Mouse (Mus musculus): ENCODE data around the gene Plcl2. TPM values are rescaled to one million over a fixed set of nuclear protein-coding genes. Genes with fewer than 3 reads are reported as not detected.
"Not testable (repeated sequence)": the region's sequence is repeated elsewhere in the genome, so short reads cannot be mapped to it uniquely, and the experiment has no call there.

Plcl2 gene
- polyA plus RNA-seq, 1 experiment from 2014 or later, result 8.2 TPM

GRCm38 (mm10) chr17:50679613-50680534 is 170.7 kb downstream of the Plcl2 start:
- no peak overlapping the region for H3K4me2 ChIP-seq (ENCODE audit: low read length)
- H3K9me3 ChIP-seq (ENCODE audit: control insufficient read depth, low read length), result no peaks in the 10 kb centered on the region
- H3K27ac ChIP-seq (ENCODE audit: low read depth, low read length), result no peak overlapping the region
- no peak overlapping the region for H3K4me3 ChIP-seq (ENCODE audit: low read length)
- H3K36me3 ChIP-seq (ENCODE audit: control insufficient read depth, insufficient read depth, low read length), result no peaks in the 10 kb centered on the region
- no peak overlapping the region for H3K9ac ChIP-seq (ENCODE audit: low read depth, low read length)
- no peak for ATAC-seq
- H3K27me3 ChIP-seq (replicated peaks; ENCODE audit: control insufficient read depth, insufficient read depth, low read length), result no peaks in the 10 kb centered on the region
- peaks cover 10% of the 10 kb centered on the region for H3K4me1 ChIP-seq (ENCODE audit: control insufficient read depth, insufficient read depth, low read depth, low read length)
- 91% methylated on average over 12 of the region's 12 CpGs for WGBS

DNA sequence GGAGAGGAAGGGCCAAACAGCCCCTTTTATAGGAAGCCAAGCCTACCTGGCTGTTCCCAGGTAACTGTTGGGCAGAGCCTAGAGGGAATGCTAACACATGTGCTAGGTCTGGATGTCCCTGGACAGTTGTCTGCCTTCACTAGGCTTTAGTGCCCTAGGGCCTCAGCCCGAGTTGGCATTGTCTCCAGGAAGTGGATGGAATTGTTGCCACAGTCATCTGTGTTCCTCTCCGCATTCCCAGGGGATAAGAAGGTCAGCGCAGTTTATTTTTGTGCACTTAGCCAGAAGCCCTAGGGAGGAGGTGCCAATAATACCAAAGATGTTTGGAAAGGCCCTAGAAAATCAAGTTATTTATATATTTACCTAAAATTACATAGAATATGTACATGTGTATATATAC is 173.5 kb downstream of the Plcl2 start:
- Histone ChIP-seq H3K9me3 (ENCODE audit: control insufficient read depth, low read length) (no peaks in the 10 kb centered on the region), H3K4me2 (ENCODE audit: low read length) (no peak overlapping the region), H3K27ac (ENCODE audit: low read depth, low read length) (no peak overlapping the region), H3K9ac (ENCODE audit: low read depth, low read length) (no peak overlapping the region), H3K27me3 (replicated peaks; ENCODE audit: control insufficient read depth, insufficient read depth, low read length) (no peaks in the 10 kb centered on the region), H3K4me3 (ENCODE audit: low read length) (no peak overlapping the region), H3K4me1 (ENCODE audit: control insufficient read depth, insufficient read depth, low read depth, low read length) (peaks cover 10% of the 10 kb centered on the region), H3K36me3 (ENCODE audit: control insufficient read depth, insufficient read depth, low read length) (no peaks in the 10 kb centered on the region)
- no peak for ATAC-seq
- WGBS, result 76% methylated on average over 3 of the region's 3 CpGs

GRCm38 (mm10) chr17:50684960-50685645 is 175.9 kb downstream of the Plcl2 start:
- no peak overlapping the region for H3K27ac ChIP-seq (ENCODE audit: low read depth, low read length)
- H3K27me3 ChIP-seq (replicated peaks; ENCODE audit: control insufficient read depth, insufficient read depth, low read length), result no peaks in the 10 kb centered on the region
- no peak overlapping the region for H3K4me3 ChIP-seq (ENCODE audit: low read length)
- no peak overlapping the region for H3K4me2 ChIP-seq (ENCODE audit: low read length)
- WGBS, result 66% methylated on average over 7 of the region's 7 CpGs
- ATAC-seq, result peak; percentile 24; the same call in 1 of the 2 replicates
- H3K4me1 ChIP-seq (ENCODE audit: control insufficient read depth, insufficient read depth, low read depth, low read length), result no peaks in the 10 kb centered on the region
- H3K9me3 ChIP-seq (ENCODE audit: control insufficient read depth, low read length), result no peaks in the 10 kb centered on the region
- H3K9ac ChIP-seq (ENCODE audit: low read depth, low read length), result no peak overlapping the region
- H3K36me3 ChIP-seq (ENCODE audit: control insufficient read depth, insufficient read depth, low read length), result peaks cover 4% of the 10 kb centered on the region; the same call in 1 of the 2 replicates

- Histone ChIP-seq H3K4me1 (ENCODE audit: control insufficient read depth, insufficient read depth, low read depth, low read length) (no peaks in the 10 kb centered on the region), H3K4me3 (ENCODE audit: low read length) (no peak overlapping the region), H3K9me3 (ENCODE audit: control insufficient read depth, low read length) (no peaks in the 10 kb centered on the region), H3K9ac (ENCODE audit: low read depth, low read length) (no peak overlapping the region), H3K27ac (ENCODE audit: low read depth, low read length) (no peak overlapping the region), H3K36me3 (ENCODE audit: control insufficient read depth, insufficient read depth, low read length) (peaks cover 4% of the 10 kb centered on the region; the same call in 1 of the 2 replicates), H3K4me2 (ENCODE audit: low read length) (no peak overlapping the region), H3K27me3 (replicated peaks; ENCODE audit: control insufficient read depth, insufficient read depth, low read length) (no peaks in the 10 kb centered on the region)
- no peak for ATAC-seq
- 77% methylated on average over 10 of the region's 10 CpGs for WGBS
Measured at GRCm38 (mm10) chr17:50687670-50688069, 178.5 kb downstream of the Plcl2 start.

GRCm38 (mm10) chr17:50688135-50688534 is 178.9 kb downstream of the Plcl2 start:
- H3K27ac ChIP-seq (ENCODE audit: low read depth, low read length), result no peak overlapping the region
- H3K4me1 ChIP-seq (ENCODE audit: control insufficient read depth, insufficient read depth, low read depth, low read length), result no peaks in the 10 kb centered on the region
- H3K9me3 ChIP-seq (ENCODE audit: control insufficient read depth, low read length), result no peaks in the 10 kb centered on the region
- H3K27me3 ChIP-seq (replicated peaks; ENCODE audit: control insufficient read depth, insufficient read depth, low read length), result no peaks in the 10 kb centered on the region
- H3K4me2 ChIP-seq (ENCODE audit: low read length), result no peak overlapping the region
- peaks cover 4% of the 10 kb centered on the region; the same call in 1 of the 2 replicates for H3K36me3 ChIP-seq (ENCODE audit: control insufficient read depth, insufficient read depth, low read length)
- 75% methylated on average over 6 of the region's 6 CpGs for WGBS
- ATAC-seq, result 0 out of 2 replicates have a peak, but pooled peaks have one; percentile 17
- H3K9ac ChIP-seq (ENCODE audit: low read depth, low read length), result no peak overlapping the region
- H3K4me3 ChIP-seq (ENCODE audit: low read length), result no peak overlapping the region

GRCm38 (mm10) chr17:50698410-50698809 is 189.2 kb downstream of the Plcl2 start:
- WGBS, result 2% methylated on average over 39 of the region's 39 CpGs
- not testable (repeated sequence) for H3K36me3 ChIP-seq (ENCODE audit: control insufficient read depth, insufficient read depth, low read length); H3K9me3 ChIP-seq (ENCODE audit: control insufficient read depth, low read length); H3K9ac ChIP-seq (ENCODE audit: low read depth, low read length); H3K27me3 ChIP-seq (replicated peaks; ENCODE audit: control insufficient read depth, insufficient read depth, low read length); H3K4me1 ChIP-seq (ENCODE audit: control insufficient read depth, insufficient read depth, low read depth, low read length); ATAC-seq; H3K27ac ChIP-seq (ENCODE audit: low read depth, low read length)
- Histone ChIP-seq H3K4me3 (ENCODE audit: low read length) (peak overlapping the region; percentile 29), H3K4me2 (ENCODE audit: low read length) (peak overlapping the region; percentile 51)

GRCm38 (mm10) chr17:50710497-50711222 is 201.5 kb downstream of the Plcl2 start:
- Histone ChIP-seq H3K4me2 (ENCODE audit: low read length) (no peak overlapping the region), H3K9ac (ENCODE audit: low read depth, low read length) (no peak overlapping the region), H3K27me3 (replicated peaks; ENCODE audit: control insufficient read depth, insufficient read depth, low read length) (no peaks in the 10 kb centered on the region), H3K9me3 (ENCODE audit: control insufficient read depth, low read length) (peaks cover 2% of the 10 kb centered on the region; the same call in 1 of the 2 replicates), H3K4me1 (ENCODE audit: control insufficient read depth, insufficient read depth, low read depth, low read length) (peaks cover 2% of the 10 kb centered on the region; the same call in 1 of the 2 replicates), H3K27ac (ENCODE audit: low read depth, low read length) (no peak overlapping the region), H3K4me3 (ENCODE audit: low read length) (no peak overlapping the region), H3K36me3 (ENCODE audit: control insufficient read depth, insufficient read depth, low read length) (no peaks in the 10 kb centered on the region)
- ATAC-seq, result peak; percentile 72; the same call in 1 of the 2 replicates
- WGBS, result 40% methylated on average over 7 of the region's 7 CpGs

DNA sequence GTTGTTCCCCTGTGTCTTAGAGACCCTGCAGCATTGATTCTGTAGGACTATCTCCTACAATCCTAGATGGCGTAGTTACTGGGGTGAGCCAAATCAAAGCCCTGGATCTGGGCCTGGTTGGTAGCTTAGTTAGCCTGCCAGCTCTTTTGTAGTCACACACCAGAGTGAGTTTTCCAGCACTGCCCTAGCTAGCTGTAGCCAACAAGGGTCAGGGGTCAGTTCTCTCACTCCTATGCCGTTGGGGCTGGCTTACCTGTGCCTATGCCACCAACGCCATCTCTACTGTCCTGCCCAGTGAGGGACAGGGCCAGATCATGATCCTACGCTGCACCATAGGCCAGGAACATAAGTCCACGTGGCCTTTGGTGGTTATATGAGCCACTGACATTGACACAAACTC is 208.4 kb downstream of the Plcl2 start:
- Histone ChIP-seq H3K36me3 (ENCODE audit: control insufficient read depth, insufficient read depth, low read length) (no peaks in the 10 kb centered on the region), H3K4me1 (ENCODE audit: control insufficient read depth, insufficient read depth, low read depth, low read length) (no peaks in the 10 kb centered on the region), H3K9ac (ENCODE audit: low read depth, low read length) (no peak overlapping the region), H3K27ac (ENCODE audit: low read depth, low read length) (no peak overlapping the region), H3K4me3 (ENCODE audit: low read length) (no peak overlapping the region), H3K4me2 (ENCODE audit: low read length) (no peak overlapping the region), H3K9me3 (ENCODE audit: control insufficient read depth, low read length) (peaks cover 2% of the 10 kb centered on the region; the same call in 1 of the 2 replicates), H3K27me3 (replicated peaks; ENCODE audit: control insufficient read depth, insufficient read depth, low read length) (no peaks in the 10 kb centered on the region)
- no peak for ATAC-seq
- 84% methylated on average over 5 of the region's 5 CpGs for WGBS
